Mouse (Mus musculus) heart, embryonic 14.5 days (tissue): ENCODE measurements around the gene Slc23a2. TPM values are rescaled to one million over a fixed set of nuclear protein-coding genes. Genes with fewer than 3 reads are reported as not detected.

Source experiments
- ATAC-seq: fragments of 200-750 bp; cut with Nextera tagmentation; 2 replicates; pipeline ENCODE4 v1.8.0; 2017; ENCODE audit warnings: low read depth, moderate TSS enrichment; ENCODE audit not compliant: insufficient number of reproducible peaks, insufficient read depth, low FRiP score
- H3K27ac ChIP-seq, 2 experiments: fragments of 200-500 bp in 1 of 2; fragments of 300-500 bp in 1 of 2; sonication (generic) in 1 of 2; replicated peaks in 1 of 2; 2 replicates each; pipeline ENCODE4 v1.5.1; 2012 to 2014; ENCODE audit warnings: low read depth in 2 of 2, low read length in 2 of 2, control low read depth in 1 of 2, mild to moderate bottlenecking in 1 of 2, mixed read lengths in 1 of 2; ENCODE audit not compliant: control insufficient read depth in 1 of 2, insufficient read depth in 1 of 2
- H3K27me3 ChIP-seq: fragments of 300-500 bp; sonication (generic); 2 replicates; pipeline ENCODE4 v1.6.1; 2014; ENCODE audit warnings: mild to moderate bottlenecking, low read length, control low read depth; ENCODE audit not compliant: control insufficient read depth, insufficient read depth
- H3K36me3 ChIP-seq: fragments of 300-500 bp; sonication (generic); 2 replicates; pipeline ENCODE4 v1.6.1; 2014; ENCODE audit warnings: mild to moderate bottlenecking, control low read depth, low read length, mixed read lengths; ENCODE audit not compliant: control insufficient read depth, insufficient read depth
- H3K4me1 ChIP-seq, 2 experiments: fragments of 200-500 bp in 1 of 2; fragments of 300-500 bp in 1 of 2; sonication (generic) in 1 of 2; 2 replicates each; pipeline ENCODE4 v1.6.1; 2012 to 2014; ENCODE audit warnings: low read length in 2 of 2, control low read depth in 1 of 2, mixed read lengths in 1 of 2; ENCODE audit not compliant: control insufficient read depth in 2 of 2, insufficient read depth in 2 of 2
- H3K4me2 ChIP-seq: fragments of 300-500 bp; sonication (generic); 2 replicates; pipeline ENCODE4 v1.6.1; 2014; ENCODE audit warnings: mild to moderate bottlenecking, low read length
- H3K4me3 ChIP-seq, 2 experiments: fragments of 200-500 bp in 1 of 2; fragments of 300-500 bp in 1 of 2; sonication (generic) in 1 of 2; 2 replicates each; pipeline ENCODE4 v1.5.1; 2012 to 2014; ENCODE audit warnings: low read length in 2 of 2, mild to moderate bottlenecking in 2 of 2, control low read depth in 1 of 2, low read depth in 1 of 2, moderate library complexity in 1 of 2; ENCODE audit not compliant: control insufficient read depth in 1 of 2, insufficient read depth in 1 of 2
- H3K9ac ChIP-seq: fragments of 300-500 bp; sonication (generic); 2 replicates; pipeline ENCODE4 v1.6.1; 2014; ENCODE audit warnings: mild to moderate bottlenecking, low read length
- H3K9me3 ChIP-seq: fragments of 300-500 bp; sonication (generic); 2 replicates; pipeline ENCODE4 v1.6.1; 2016; ENCODE audit warnings: low read length, control low read depth; ENCODE audit not compliant: control insufficient read depth
- WGBS: fragments of 180-500 bp; shearing (Covaris S2); extraction: QIAGEN DNeasy Blood & Tissue Kit; methylation state at CpG from one replicate; pipeline ENCODE4 v1.1.7; 2014; 5-methylcytosine and 5-hydroxymethylcytosine counted together
- polyA plus RNA-seq: library from polyadenylated mRNA; unstranded; fragments of >200 nt; fragmentation: Nextera tagmentation; extraction: Ambion mirVana; gene quantifications from 2 replicates; pipeline ENCODE4 v1.2.1, GENCODE M21; 2014

Gene Slc23a2
- polyA plus RNA-seq, 1 experiment from 2014 or later = 10.9 TPM

DNA sequence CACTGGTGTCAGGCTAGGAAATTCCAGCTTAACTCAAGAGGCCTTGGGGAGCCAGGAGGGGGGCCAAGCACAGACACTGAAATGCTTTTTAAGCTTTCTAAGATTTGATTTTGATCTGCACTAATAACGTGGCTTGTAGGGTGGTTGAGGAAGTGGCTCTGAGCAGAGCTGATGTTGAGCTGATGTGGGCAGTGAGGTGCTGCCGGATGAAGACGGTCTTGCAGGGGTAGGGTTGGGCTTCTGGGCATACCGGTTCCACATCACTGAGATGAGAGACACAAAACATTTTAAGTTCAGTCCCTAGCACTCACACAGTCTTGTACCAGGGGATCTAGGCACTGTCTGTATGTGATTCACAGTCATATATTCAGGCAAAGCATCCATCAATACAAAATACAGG lies 46.5 kb downstream of the Slc23a2 start:
- no peak for ATAC-seq
- Histone ChIP-seq H3K27ac (no peak overlapping the region), H3K4me1 (peaks cover 14 to 17% of the 10 kb centered on the region in 2 experiments), H3K4me3 (no peak overlapping the region), H3K36me3 (peaks cover 22% of the 10 kb centered on the region; the same call in 1 of the 2 replicates), H3K9me3 (no peaks in the 10 kb centered on the region), H3K27me3 (no peaks in the 10 kb centered on the region), H3K9ac (no peak overlapping the region), H3K4me2 (no peak overlapping the region)
- WGBS = 91% methylated on average over 4 of the region's 4 CpGs

GRCm38 (mm10) chr2:132096582-132096981 lies 48.3 kb downstream of the Slc23a2 start:
- Histone ChIP-seq H3K9me3 (no peaks in the 10 kb centered on the region), H3K4me3 (no peak overlapping the region), H3K4me2 (no peak overlapping the region), H3K27ac (no peak overlapping the region), H3K4me1 (peaks cover 9 to 13% of the 10 kb centered on the region in 2 experiments), H3K9ac (no peak overlapping the region), H3K27me3 (no peaks in the 10 kb centered on the region), H3K36me3 (peaks cover 32% of the 10 kb centered on the region; the same call in 1 of the 2 replicates)
- no peak for ATAC-seq
- WGBS = 68% methylated on average over 4 of the region's 4 CpGs

DNA sequence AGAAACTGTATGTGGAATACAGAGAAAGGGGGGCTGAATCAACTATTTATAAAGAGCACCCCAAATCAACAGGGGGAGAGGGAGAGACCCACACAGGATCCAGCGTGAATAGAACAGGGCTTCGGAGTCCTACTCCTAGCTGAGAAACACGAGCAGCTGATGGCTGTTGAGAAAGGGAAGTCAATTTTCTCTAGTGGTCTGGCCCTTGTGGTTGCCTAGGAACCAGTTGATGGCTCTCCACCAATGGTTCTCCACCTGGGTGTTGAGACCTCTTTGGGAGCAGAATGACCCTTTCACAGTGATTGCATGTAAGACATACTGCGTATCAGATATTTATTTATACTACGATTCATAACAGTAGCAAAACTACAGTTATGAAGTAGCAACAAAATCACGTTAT lies 49.1 kb downstream of the Slc23a2 start:
- H3K27me3 ChIP-seq = no peaks in the 10 kb centered on the region
- peaks cover 9 to 13% of the 10 kb centered on the region in 2 experiments for H3K4me1 ChIP-seq
- H3K27ac ChIP-seq = no peak overlapping the region
- H3K4me2 ChIP-seq = no peak overlapping the region
- H3K36me3 ChIP-seq = peaks cover 25% of the 10 kb centered on the region; the same call in 1 of the 2 replicates
- WGBS = 72% methylated on average over 6 of the region's 6 CpGs
- H3K9me3 ChIP-seq = no peaks in the 10 kb centered on the region
- ATAC-seq = no peak
- H3K9ac ChIP-seq = no peak overlapping the region
- no peak overlapping the region for H3K4me3 ChIP-seq

- H3K36me3 ChIP-seq = peaks cover 26% of the 10 kb centered on the region; the same call in 1 of the 2 replicates
- H3K27me3 ChIP-seq = no peaks in the 10 kb centered on the region
- peaks cover 9 to 13% of the 10 kb centered on the region in 2 experiments for H3K4me1 ChIP-seq
- no peak overlapping the region for H3K27ac ChIP-seq
- no peak overlapping the region for H3K4me2 ChIP-seq
- H3K9me3 ChIP-seq = no peaks in the 10 kb centered on the region
- no peak overlapping the region for H3K9ac ChIP-seq
- WGBS = 68% methylated on average over 11 of the region's 11 CpGs
- peak; percentile 57; the same call in 1 of the 2 replicates for ATAC-seq
- H3K4me3 ChIP-seq = no peak overlapping the region
These were observed 50.3 kb downstream of the Slc23a2 start for GRCm38 (mm10) chr2:132094441-132095230.

GRCm38 (mm10) chr2:132093739-132094138 lies 51.2 kb downstream of the Slc23a2 start:
- H3K27ac ChIP-seq = no peak overlapping the region
- ATAC-seq = no peak
- H3K4me1 ChIP-seq = peaks cover 7 to 13% of the 10 kb centered on the region in 2 experiments
- H3K4me2 ChIP-seq = no peak overlapping the region
- H3K9me3 ChIP-seq = no peaks in the 10 kb centered on the region
- WGBS = 69% methylated on average over 2 of the region's 2 CpGs
- no peak overlapping the region for H3K9ac ChIP-seq
- H3K4me3 ChIP-seq = no peak overlapping the region
- H3K36me3 ChIP-seq = peaks cover 27% of the 10 kb centered on the region; the same call in 1 of the 2 replicates
- no peaks in the 10 kb centered on the region for H3K27me3 ChIP-seq

DNA sequence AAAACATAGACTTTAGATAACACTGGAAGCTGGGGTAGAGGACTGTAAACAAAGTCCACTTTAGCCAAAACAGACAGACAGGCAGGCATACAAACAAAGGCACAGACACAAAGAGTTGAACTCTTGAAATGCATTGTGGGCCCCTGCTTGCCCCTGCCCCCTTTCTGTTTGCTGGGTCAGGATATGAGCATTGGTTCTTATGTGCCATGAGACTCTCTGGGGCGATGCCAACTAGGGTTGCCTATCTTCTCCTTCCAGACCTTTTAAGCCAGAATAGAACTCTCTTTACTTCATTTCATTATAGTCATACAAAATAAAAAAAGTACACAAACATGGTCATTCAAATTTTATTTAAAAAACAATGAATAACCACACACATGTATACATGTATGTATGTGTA lies 51.6 kb downstream of the Slc23a2 start:
- WGBS = 85% methylated on average over 1 of the region's 1 CpGs
- Histone ChIP-seq H3K4me3 (no peak overlapping the region), H3K27ac (no peak overlapping the region), H3K27me3 (no peaks in the 10 kb centered on the region), H3K9me3 (no peaks in the 10 kb centered on the region), H3K4me2 (no peak overlapping the region), H3K9ac (no peak overlapping the region), H3K36me3 (peaks cover 26% of the 10 kb centered on the region; the same call in 1 of the 2 replicates), H3K4me1 (peaks cover 7 to 13% of the 10 kb centered on the region in 2 experiments)
- no peak for ATAC-seq

- no peak for ATAC-seq
- Histone ChIP-seq H3K36me3 (peaks cover 27% of the 10 kb centered on the region; the same call in 1 of the 2 replicates), H3K9ac (no peak overlapping the region), H3K27me3 (no peaks in the 10 kb centered on the region), H3K9me3 (no peaks in the 10 kb centered on the region), H3K4me1 (peaks cover 7 to 13% of the 10 kb centered on the region in 2 experiments), H3K4me2 (no peak overlapping the region), H3K4me3 (no peak overlapping the region), H3K27ac (no peak overlapping the region)
- 68% methylated on average over 3 of the region's 3 CpGs for WGBS
These were observed 52.2 kb downstream of the Slc23a2 start for GRCm38 (mm10) chr2:132092722-132093121.
